Mouse (Mus musculus): Measurements from ENCODE around the gene Ppil3. TPM values are rescaled to one million over a fixed set of nuclear protein-coding genes. Genes with fewer than 3 reads are reported as not detected.

The Ppil3 gene
- polyA plus RNA-seq, 1 experiment from 2014 or later, result 50.9 TPM

Other genes starting within 250 kb of the Ppil3 start
- 0.22 and 0.23 TPM in 2 replicates for gene Aox4, start 235.1 kb downstream of the Ppil3 start, polyA plus RNA-seq (2016; fragmentation: Nextera tagmentation; extraction: Ambion mirVana)
- not detected in 2 replicates for gene Aox2, start 167.2 kb downstream of the Ppil3 start, polyA plus RNA-seq (2016; fragmentation: Nextera tagmentation; extraction: Ambion mirVana)
- gene Bzw1, start 52.6 kb downstream of the Ppil3 start, polyA plus RNA-seq (2016; fragmentation: Nextera tagmentation; extraction: Ambion mirVana), result 422 and 442 TPM in 2 replicates
- gene Clk1, start 21.4 kb downstream of the Ppil3 start, polyA plus RNA-seq (2016; fragmentation: Nextera tagmentation; extraction: Ambion mirVana), result 164 and 177 TPM in 2 replicates
- 58.2 and 60.4 TPM in 2 replicates for gene Nif3l1, start 335 bp downstream of the Ppil3 start, polyA plus RNA-seq (2016; fragmentation: Nextera tagmentation; extraction: Ambion mirVana)
- 33.1 and 38.1 TPM in 2 replicates for gene Orc2, start 59.6 kb upstream of the Ppil3 start, polyA plus RNA-seq (2016; fragmentation: Nextera tagmentation; extraction: Ambion mirVana)
- 8.5 and 9.4 TPM in 2 replicates for gene Fam126b, start 140.8 kb upstream of the Ppil3 start, polyA plus RNA-seq (2016; fragmentation: Nextera tagmentation; extraction: Ambion mirVana)
- 168 and 179 TPM in 2 replicates for gene Ndufb3, start 140.9 kb upstream of the Ppil3 start, polyA plus RNA-seq (2016; fragmentation: Nextera tagmentation; extraction: Ambion mirVana)

Data from neural tube, embryonic 12.5 days (tissue).